Mouse (Mus musculus): ENCODE results near the gene Eva1b.
"Not testable (repeated sequence)": the region's sequence is repeated elsewhere in the genome, so short reads cannot be mapped to it uniquely, and the experiment has no call there.

Gene Eva1b

GRCm38 (mm10) chr4:126157562-126157961 lies 10.0 kb downstream of the Eva1b start:
- DNase-seq = peak in 1 of 2 experiments; percentile 32

- DNase-seq = no peak
Measured at GRCm38 (mm10) chr4:126159455-126159854, 11.9 kb downstream of the Eva1b start.

GRCm38 (mm10) chr4:126160981-126161380 lies 13.4 kb downstream of the Eva1b start:
- DNase-seq = no peak

GRCm38 (mm10) chr4:126161456-126161855 lies 13.9 kb downstream of the Eva1b start:
- DNase-seq = peak in 1 of 2 experiments; percentile 2

GRCm38 (mm10) chr4:126161986-126162385 lies 14.4 kb downstream of the Eva1b start:
- peak in 1 of 2 experiments; percentile 18 for DNase-seq

GRCm38 (mm10) chr4:126162544-126163066 lies 15.1 kb downstream of the Eva1b start:
- DNase-seq = peak; percentile 84 to 89

- DNase-seq = peak in 1 of 2 experiments; percentile 38
Measured at GRCm38 (mm10) chr4:126163067-126163659, 15.6 kb downstream of the Eva1b start, which contains the start of gene Sh3d21. Sh3d21 (minus strand) TSS chr4:126163491.

GRCm38 (mm10) chr4:126163685-126164084 lies 16.1 kb downstream of the Eva1b start:
- no peak for DNase-seq

GRCm38 (mm10) chr4:126165092-126165491 lies 17.5 kb downstream of the Eva1b start:
- not testable (repeated sequence) for DNase-seq

- no peak for DNase-seq
Measured at GRCm38 (mm10) chr4:126166084-126166483, 18.5 kb downstream of the Eva1b start.

- no peak for DNase-seq
Measured at GRCm38 (mm10) chr4:126168851-126169250, 21.3 kb downstream of the Eva1b start.

GRCm38 (mm10) chr4:126170737-126171136 lies 23.2 kb downstream of the Eva1b start:
- not testable (repeated sequence) for DNase-seq

- DNase-seq = no peak
Measured at GRCm38 (mm10) chr4:126173800-126174199, 26.3 kb downstream of the Eva1b start.

GRCm38 (mm10) chr4:126175980-126176379 lies 28.4 kb downstream of the Eva1b start:
- not testable (repeated sequence) for DNase-seq

GRCm38 (mm10) chr4:126181170-126181957 lies 33.8 kb downstream of the Eva1b start:
- peak; percentile 28 to 31 for DNase-seq

GRCm38 (mm10) chr4:126183034-126183433 lies 35.5 kb downstream of the Eva1b start:
- no peak for DNase-seq

GRCm38 (mm10) chr4:126187096-126187495 lies 39.6 kb downstream of the Eva1b start:
- no peak for DNase-seq

GRCm38 (mm10) chr4:126190636-126191035 lies 43.1 kb downstream of the Eva1b start:
- DNase-seq = no peak

GRCm38 (mm10) chr4:126194216-126194615 lies 46.7 kb downstream of the Eva1b start:
- no peak for DNase-seq

GRCm38 (mm10) chr4:126194916-126195315 lies 47.4 kb downstream of the Eva1b start:
- DNase-seq = no peak

- no peak for DNase-seq
Measured at GRCm38 (mm10) chr4:126197485-126197884, 49.9 kb downstream of the Eva1b start.

All from thymus, postnatal 36 days (tissue).